Mouse (Mus musculus) brain, adult 2 months (tissue): ENCODE results near the gene Zscan12.
"Not testable (repeated sequence)": the region's sequence is repeated elsewhere in the genome, so short reads cannot be mapped to it uniquely, and the experiment has no call there.

Experiments
- DNase-seq: peaks from one replicate; pipeline ENCODE4 v3.0.0; 2011; ENCODE audit warnings: low read depth, low spot score

Zscan12 gene

GRCm38 (mm10) chr13:21362621-21363248 lies at the start of gene Zscan12:
TSS of gene Zscan12 (plus strand) at chr13:21362820.
- DNase-seq: peak; percentile 99

- DNase-seq: no peak
These were observed 49.8 kb upstream of the Zscan12 start for GRCm38 (mm10) chr13:21312854-21313253.

DNA sequence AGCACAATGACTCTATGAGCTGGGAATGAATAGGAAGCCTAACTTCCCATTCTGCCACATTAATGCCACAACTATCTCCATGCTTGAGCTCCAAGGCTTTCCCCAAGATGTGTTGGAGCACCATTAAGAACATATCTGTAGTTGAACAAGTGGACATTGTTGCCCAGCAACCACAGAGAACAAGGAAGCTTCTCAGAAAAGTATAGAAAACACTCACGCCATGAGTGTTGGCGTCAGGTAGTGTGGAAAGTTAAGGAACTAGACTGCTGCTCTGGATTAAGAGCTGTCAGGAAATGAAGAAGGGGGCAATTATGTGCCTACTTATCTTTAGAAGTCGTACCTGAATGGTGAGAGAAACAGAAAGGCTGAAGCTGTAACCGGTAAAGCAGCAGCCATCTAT lies 48.7 kb upstream of the Zscan12 start:
- DNase-seq: no peak

- no peak for DNase-seq
These were observed 42.4 kb upstream of the Zscan12 start for GRCm38 (mm10) chr13:21320262-21320661.

DNA sequence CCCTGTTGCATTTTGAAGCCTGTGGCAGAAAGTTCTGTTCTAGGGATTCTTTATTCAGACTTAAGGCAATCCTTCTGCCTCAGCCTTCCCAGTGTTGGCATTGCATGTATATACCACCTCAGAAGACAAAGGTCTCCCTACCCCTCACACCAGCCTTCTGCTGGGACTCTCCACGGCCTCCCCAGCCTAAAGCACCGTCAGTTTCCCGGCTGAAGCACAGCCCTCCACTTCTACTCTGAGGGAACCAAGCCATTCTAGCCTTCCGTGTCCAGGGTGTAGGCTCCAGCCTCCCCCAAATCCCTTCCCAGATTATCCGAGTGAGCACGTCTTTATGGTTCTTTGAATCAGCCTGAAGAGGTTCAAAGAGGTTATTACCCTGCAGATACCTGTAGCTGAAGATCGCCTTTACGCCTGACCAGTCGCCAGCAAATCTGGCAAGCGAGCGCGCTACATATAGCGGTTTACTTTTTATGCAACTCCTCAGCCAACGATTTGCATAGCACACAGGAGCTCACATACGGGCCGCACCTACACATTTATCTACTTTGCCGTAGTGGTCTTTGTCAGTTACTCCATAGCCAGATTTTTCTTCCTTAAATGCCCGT lies 40.6 kb upstream of the Zscan12 start:
- peak; percentile 53 for DNase-seq

DNA sequence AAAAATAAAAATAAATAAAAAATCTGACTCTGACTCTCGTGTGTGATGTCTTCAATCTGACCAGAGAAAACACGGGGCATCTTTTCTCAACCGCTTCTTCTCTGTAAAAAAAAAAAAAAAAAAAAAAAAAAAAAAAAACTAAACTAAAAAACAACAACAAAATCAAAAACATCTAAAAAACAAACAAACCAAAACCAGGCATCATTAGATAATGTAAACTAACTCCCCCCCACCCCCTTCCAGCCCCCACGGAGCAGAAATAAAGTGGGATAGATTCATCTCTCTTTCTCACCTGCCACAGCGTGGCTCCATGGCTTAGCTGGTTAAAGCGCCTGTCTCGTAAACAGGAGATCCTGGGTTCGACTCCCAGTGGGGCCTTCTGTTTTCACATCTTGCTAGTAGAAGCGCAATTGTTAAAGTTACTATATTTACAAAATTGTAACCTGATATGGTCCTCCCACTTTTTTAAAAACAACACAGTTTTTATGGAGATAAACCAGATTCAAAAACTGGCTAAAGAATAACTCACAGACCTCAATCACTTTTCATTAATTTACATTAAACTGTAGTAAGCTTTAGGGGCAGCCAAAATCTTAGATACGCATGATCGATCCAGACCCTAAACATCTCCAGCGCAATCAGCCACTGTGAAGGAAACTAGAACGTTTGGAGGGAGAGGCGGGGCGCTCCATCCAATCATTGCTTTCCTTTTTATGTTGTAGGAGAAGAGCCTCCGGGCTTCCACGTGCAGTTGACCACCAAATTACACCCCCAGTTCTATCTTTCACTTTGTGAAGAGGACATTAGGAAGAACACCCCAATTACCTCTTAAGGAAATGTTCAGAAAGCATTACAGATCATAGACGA lies 39.9 kb upstream of the Zscan12 start:
- DNase-seq: peak; percentile 88

GRCm38 (mm10) chr13:21323405-21323804 lies 39.2 kb upstream of the Zscan12 start:
- no peak for DNase-seq

DNA sequence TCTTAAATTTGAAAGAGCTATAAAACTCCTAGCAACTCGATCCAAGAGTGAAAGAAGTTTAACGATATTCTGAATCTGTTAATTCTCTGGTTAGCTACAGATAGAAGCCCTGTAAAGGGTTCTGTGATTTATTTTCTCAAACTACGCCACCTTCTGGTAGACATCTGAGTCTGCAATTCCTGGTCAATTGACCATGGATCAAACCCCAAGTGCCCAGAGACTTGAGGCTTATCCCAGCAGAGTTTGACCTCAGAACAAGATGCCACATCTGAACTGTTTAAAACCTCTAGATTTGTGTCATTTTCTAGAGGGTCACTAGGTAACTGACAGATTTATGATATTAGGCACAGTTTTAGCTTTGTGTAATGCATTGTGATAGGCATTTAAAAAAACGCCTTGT lies 36.4 kb upstream of the Zscan12 start:
- peak; percentile 43 for DNase-seq

DNA sequence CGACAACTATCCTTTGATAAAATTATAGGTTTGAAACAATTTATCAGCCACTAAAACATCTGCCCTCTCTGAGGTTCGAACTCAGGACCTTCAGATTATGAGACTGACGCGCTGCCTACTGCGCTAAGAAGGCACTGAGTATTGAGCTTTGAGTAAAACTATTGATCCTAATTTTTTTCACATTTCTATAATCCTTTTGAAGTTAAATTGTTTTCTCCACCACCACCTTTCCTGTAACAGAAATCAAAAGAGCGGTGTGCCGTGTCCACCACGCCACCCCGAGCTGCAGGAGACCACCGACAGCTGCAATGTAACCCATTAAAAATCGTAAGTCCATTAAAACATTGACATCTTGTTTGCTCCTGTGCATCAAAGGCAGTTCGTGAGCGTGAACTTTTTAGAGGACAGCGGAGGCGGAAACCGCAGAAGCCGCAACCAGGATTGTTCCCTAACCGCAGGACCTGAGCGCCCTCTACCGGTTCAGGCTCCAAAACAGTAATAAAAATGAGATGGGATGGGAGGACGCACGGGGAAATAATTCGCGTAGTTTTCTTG lies 35.9 kb upstream of the Zscan12 start:
- peak; percentile 89 for DNase-seq

GRCm38 (mm10) chr13:21327424-21327823 lies 35.2 kb upstream of the Zscan12 start:
- DNase-seq: peak; percentile 9

GRCm38 (mm10) chr13:21346610-21347009 lies 16.0 kb upstream of the Zscan12 start, which contains the start of gene Olfr1367:
TSS of gene Olfr1367 (plus strand) at chr13:21346910.
- DNase-seq: no peak

DNA sequence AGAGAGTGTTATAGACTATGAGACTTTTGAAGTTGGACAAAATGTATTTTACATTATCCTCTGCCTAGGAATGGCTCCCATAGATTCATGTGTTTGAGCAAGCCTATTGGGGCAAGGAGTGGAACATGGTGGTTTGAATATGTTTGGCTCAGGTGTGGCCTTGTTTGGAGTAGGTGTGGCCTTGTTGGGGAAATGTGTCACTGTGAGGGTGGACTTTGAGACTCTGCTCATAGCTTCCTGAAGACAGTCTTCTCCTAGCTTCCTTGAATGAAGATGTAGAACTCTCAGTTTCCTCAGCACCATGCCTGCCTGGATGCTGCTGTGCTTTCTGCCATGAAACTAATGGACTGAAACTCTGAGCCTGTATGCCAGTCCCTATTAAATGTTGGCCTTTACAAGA lies 12.0 kb upstream of the Zscan12 start:
- DNase-seq: no peak

- no peak for DNase-seq
These were observed 1.1 kb downstream of the Zscan12 start for GRCm38 (mm10) chr13:21363719-21364118.

DNA sequence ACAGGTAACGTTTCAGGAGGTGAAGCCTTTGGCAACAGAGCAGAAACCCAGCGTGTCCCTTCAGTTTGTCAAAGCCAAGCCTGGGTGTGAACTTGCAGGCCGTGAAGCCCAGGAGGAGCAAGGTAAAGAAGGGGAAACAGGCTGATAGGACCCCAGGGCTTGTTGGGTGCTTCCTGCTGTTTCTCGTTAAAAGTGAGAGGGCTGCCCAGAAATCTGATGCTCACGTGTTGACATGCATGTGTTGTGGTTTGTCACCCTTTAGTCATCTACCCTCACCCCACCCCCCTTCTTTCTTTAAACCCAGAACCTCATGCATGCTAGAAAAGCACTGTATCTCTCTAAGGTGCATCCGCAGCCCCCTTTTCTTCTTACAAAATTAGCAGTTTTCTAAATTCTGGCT lies 4.0 kb downstream of the Zscan12 start:
- DNase-seq: no peak

DNA sequence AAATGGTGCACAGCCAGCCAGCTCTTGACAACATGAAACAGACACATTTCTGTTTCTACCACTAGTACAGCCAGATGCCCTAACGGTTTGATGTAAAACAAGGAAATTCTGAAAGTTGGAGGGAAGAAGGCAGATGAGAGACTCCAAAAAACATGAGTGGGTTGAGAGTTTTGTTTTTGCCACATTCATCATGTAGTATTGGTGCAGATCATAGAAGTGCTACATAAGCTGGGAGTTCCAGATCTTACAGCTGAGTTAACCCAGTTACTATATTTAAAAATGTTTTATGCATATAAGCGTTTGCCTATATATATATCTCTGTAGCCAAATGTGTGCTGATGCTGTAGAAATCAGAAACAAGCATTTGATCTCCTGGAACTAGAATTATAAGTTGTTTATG lies 10.1 kb downstream of the Zscan12 start:
- peak; percentile 57 for DNase-seq

- no peak for DNase-seq
These were observed 15.2 kb downstream of the Zscan12 start for GRCm38 (mm10) chr13:21377773-21378172.

DNA sequence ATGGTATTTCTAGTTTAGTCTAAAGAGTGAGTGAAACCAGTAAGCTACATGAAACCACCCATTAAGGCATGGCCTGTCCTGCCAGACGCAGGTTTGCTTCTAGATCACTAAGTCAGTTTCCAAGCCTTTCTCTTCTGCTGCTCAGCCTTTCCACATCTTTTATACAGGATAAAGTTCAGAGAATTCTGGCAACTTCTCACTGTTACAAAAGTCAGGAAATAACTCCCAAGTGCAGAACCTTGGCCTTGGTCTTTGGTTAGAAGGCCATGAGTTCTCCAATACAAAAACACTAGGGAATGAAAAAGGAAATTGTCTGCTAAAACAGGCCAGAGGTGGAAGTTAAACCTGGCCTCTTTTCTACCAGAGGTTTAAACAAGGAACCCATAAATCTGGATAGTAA lies 32.6 kb downstream of the Zscan12 start:
- no peak for DNase-seq

DNA sequence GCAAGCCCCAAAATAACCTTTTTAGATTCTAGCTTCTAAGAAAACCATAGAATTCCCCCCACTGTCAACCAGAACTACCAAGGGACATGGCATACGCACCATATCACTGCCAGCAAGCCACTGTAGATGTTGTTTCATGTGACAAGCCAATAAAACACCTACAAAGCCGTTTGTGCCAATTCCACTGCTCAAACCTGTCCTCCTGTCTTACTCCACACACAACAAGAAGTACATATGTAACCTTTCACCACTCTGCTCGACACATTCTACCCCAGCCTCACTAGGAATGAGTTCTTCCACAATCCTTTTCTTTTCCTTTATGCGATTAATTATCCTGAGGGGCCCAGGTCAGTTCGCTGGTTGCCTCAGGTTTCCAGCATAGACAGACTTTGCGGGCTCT lies 33.0 kb downstream of the Zscan12 start:
- no peak for DNase-seq

DNA sequence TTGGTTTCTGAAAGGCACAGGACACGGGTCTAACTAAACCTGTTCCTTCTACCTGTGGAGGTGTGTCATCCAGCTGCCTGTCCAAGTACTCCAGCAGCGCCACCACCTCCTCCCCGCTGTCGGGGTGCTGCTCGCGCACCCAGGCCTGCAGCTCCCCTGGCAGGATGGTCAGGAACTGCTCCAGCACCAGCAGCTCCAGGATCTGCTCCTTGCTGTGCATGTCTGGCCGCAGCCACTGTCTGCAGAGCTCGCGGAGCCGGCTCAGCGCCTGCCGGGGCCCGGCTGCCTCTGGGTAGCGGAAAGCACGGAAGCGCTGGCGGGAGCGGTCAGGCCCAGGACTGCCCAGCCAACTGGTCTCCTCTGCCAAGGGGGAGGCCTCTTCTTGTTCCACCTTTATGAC lies 33.4 kb downstream of the Zscan12 start:
- not testable (repeated sequence) for DNase-seq

- DNase-seq: no peak
These were observed 34.9 kb downstream of the Zscan12 start for GRCm38 (mm10) chr13:21397486-21397885.

DNA sequence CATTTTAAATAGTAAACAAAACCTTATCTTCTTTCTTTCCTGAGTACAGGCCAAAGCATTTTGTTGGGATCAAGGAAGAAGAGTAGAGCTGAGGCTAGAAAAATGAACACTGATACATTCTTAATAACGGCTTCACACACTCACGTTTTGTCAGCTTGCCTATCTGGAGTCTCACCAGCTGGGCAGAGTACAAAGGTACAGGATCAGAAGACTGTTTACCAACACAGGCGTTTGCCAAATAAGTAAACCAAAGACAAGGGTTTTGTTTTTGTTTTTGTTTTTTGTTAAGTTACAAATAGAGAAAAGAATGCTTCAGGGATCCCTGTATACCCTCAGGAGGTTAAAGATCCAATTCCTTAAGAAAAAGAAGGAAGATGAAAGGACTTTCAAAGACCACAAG lies 38.5 kb downstream of the Zscan12 start:
- DNase-seq: no peak

DNA sequence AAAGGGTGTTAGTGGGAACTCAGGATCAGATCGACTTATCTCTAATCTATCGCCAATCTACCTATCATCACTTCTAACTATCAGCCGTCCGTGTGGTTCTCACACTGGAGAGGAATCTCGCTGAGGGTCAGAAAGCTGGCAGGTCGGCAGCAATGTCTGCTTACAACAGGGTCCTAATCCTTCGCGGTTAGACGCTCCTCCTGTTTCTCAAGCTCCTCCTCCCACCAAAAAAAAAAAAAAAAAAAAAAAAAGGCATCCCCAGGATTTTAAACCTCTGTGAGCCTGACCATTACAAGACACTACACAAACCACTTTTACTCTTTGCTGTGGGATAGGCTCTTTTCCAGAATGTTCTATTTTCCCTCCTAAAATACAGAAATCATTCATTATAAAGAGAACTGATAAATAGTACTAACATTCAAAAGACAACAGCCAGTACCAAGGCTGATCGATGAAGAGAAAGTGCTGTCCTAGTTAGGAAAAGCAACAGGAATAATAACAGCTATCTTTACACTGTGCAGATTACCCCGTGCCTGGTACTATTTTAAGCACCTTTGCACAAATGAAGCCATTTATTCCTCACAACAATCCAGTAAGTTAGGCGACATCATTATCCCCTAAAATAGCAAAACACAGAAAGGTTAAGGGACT lies 39.1 kb downstream of the Zscan12 start:
- no peak for DNase-seq
